ENCODE assay signal across 26 mouse cellular contexts in genomic region chr1:160438820-160439219, GRCm38 (mm10).
"Had no signal": no experiment of that assay in that cellular context is flagged by ENCODE, and none has a peak within 500 bp of the region (broad histone marks: within the 10 kb centered on the region; RNA-seq: fewer than 3 reads in every experiment).

No protein-coding gene starts in this region.

- H3K27me3 ChIP-seq: heart, embryonic 12.5 days; hindbrain, embryonic 13.5 days; intestine, embryonic 15.5 days; limb, embryonic 12.5 days; liver, embryonic 13.5 days; liver, embryonic 15.5 days had no signal

- H3K9me3 ChIP-seq: heart, embryonic 12.5 days; hindbrain, embryonic 10.5 days; hindbrain, embryonic 13.5 days; intestine, embryonic 15.5 days; limb, embryonic 10.5 days; limb, embryonic 12.5 days; liver, embryonic 13.5 days; liver, embryonic 15.5 days had no signal

- DNase-seq: gastrocnemius, adult 2 months; gastrocnemius, postnatal 10 days; gastrocnemius, postnatal 25 days; heart, adult 2 months; heart, postnatal 10 days; heart, postnatal 4 days; kidney, adult 18-20 months; kidney, adult 8-10 months; kidney, postnatal 10 days; kidney, postnatal 25 days; kidney, postnatal 4 days; liver; liver, embryonic 13.5 days had no signal

- H3K4me2 ChIP-seq: heart, embryonic 12.5 days; hindbrain, embryonic 13.5 days; intestine, embryonic 15.5 days; limb, embryonic 12.5 days; liver, embryonic 11.5 days; liver, embryonic 13.5 days; liver, embryonic 15.5 days had no signal

- ATAC-seq: hindbrain, embryonic 16.5 days; inflammation-experienced regulatory T-cells, adult 6 months; intestine, embryonic 15.5 days; intestine, postnatal 0 days had no signal

- H3K36me3 ChIP-seq: heart, embryonic 12.5 days; hindbrain, embryonic 10.5 days; hindbrain, embryonic 13.5 days; intestine, embryonic 15.5 days; limb, embryonic 10.5 days; limb, embryonic 12.5 days; liver, embryonic 13.5 days had no signal

- H3K27ac ChIP-seq: gastrocnemius, adult 2 months; heart, adult 2 months; hindbrain, embryonic 10.5 days; hindbrain, embryonic 13.5 days; intestine, embryonic 15.5 days; layer of hippocampus, adult 2 months; left cerebral cortex, adult 2 months; limb, embryonic 10.5 days; limb, embryonic 12.5 days; liver, embryonic 13.5 days; liver, embryonic 15.5 days had no signal

- H3K9ac ChIP-seq: heart, embryonic 12.5 days; hindbrain, embryonic 13.5 days; intestine, embryonic 15.5 days; limb, embryonic 12.5 days; liver, embryonic 13.5 days; liver, embryonic 15.5 days had no signal

- H3K4me1 ChIP-seq: hindbrain, embryonic 10.5 days; hindbrain, embryonic 13.5 days; intestine, embryonic 15.5 days; limb, embryonic 10.5 days; limb, embryonic 12.5 days; liver, embryonic 13.5 days; liver, embryonic 15.5 days had no signal

- H3K4me3 ChIP-seq: gastrocnemius, adult 2 months; heart, adult 2 months; heart, embryonic 12.5 days; hindbrain, embryonic 10.5 days; hindbrain, embryonic 13.5 days; intestine, embryonic 15.5 days; layer of hippocampus, adult 2 months; left cerebral cortex, adult 2 months; limb, embryonic 10.5 days; limb, embryonic 12.5 days; liver, embryonic 13.5 days; liver, embryonic 15.5 days had no signal
